Mouse (Mus musculus) lung, adult 2 months (tissue): ENCODE measurements around the gene H2-DMb2.

Source experiments
- CTCF ChIP-seq: fragments of 200-500 bp; IDR thresholded peaks from 2 replicates; pipeline ENCODE4 v1.5.1; 2011; ENCODE audit warnings: mild to moderate bottlenecking, low read length, control low read depth; ENCODE audit not compliant: insufficient read depth
- POLR2A ChIP-seq: fragments of 200-500 bp; IDR thresholded peaks from 2 replicates; pipeline ENCODE4 v1.6.1; 2011; ENCODE audit warnings: low read depth, mild to moderate bottlenecking, control low read depth, low read length, borderline replicate concordance; ENCODE audit errors: extremely low read depth

- no peak for TF ChIP-seq CTCF
- no peak for TF ChIP-seq POLR2A
Measured at GRCm38 (mm10) chr17:34117421-34118112, 25.5 kb upstream of the H2-DMb2 start.
